8 mouse cellular contexts compared by ENCODE assay signal in the genomic region with DNA sequence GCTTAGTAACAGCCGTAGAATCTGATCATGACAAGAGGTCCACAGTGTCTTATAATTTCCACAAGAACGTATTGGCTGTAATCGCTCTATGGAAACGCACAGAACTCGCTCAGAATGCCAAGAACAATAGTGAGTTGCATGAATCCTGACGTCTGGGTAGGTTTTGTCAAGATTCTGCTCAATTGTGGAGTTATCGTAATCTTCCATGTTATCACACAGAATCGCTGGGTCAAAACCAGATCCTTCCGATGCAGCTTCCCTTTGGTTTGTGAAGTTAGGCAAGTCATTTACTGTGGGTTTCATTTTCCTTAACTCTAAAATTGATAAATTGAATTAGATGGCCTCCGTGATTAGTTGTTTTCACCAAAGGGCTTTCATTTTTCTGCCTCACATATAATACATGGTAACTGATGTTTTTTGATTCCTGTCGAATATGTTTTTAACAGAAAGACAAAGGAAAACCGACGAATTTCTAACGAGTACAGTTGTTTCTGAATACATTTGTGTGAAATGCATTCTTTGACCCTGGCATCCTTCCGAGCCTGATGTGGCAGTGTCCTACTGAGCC. TPM values are rescaled to one million over a fixed set of nuclear protein-coding genes. Genes with fewer than 3 reads are reported as not detected.
DNase-seq lines count a peak whose midpoint lies in the region; ATAC-seq and TF ChIP-seq lines count a peak whose summit lies in the region.

No protein-coding gene starts in this region.

- no peak for DNase-seq in lung, adult 2 months
- DNase-seq in lung, adult 18-20 months = no peak
- DNase-seq in cerebellum, postnatal 10 days = peak; percentile 2 to 26
- DNase-seq in stomach, postnatal 0 days (ENCODE audit: low spot score) = no peak
- DNase-seq in ovary, postnatal 14 days (ENCODE audit: low spot score) = no peak
- no peak for DNase-seq in testis, postnatal 14 days (ENCODE audit: low spot score)

- H3K36me3 ChIP-seq in heart, embryonic 16.5 days (ENCODE audit: control insufficient read depth, insufficient read depth) = no peaks in the 10 kb centered on the region
- no peaks in the 10 kb centered on the region for H3K36me3 ChIP-seq in liver, embryonic 15.5 days (replicated peaks)
- H3K36me3 ChIP-seq in stomach, postnatal 0 days (ENCODE audit: control insufficient read depth, insufficient read depth, low read length) = no peaks in the 10 kb centered on the region

- H3K27ac ChIP-seq in heart, embryonic 16.5 days (ENCODE audit: low read length) = peak overlapping the region; percentile 59; the same call in 1 of the 2 replicates
- peak overlapping the region; percentile 74 for H3K27ac ChIP-seq in liver, embryonic 15.5 days (replicated peaks)
- H3K27ac ChIP-seq in stomach, postnatal 0 days (replicated peaks) = no peak overlapping the region

- H3K9ac ChIP-seq in heart, embryonic 16.5 days (ENCODE audit: low read length) = peak overlapping the region; percentile 77
- H3K9ac ChIP-seq in liver, embryonic 15.5 days = peak overlapping the region; percentile 58
- peak overlapping the region; percentile 41 for H3K9ac ChIP-seq in stomach, postnatal 0 days (ENCODE audit: low read length)

- H3K9me3 ChIP-seq in heart, embryonic 16.5 days (replicated peaks; ENCODE audit: control insufficient read depth, low read length) = no peaks in the 10 kb centered on the region
- H3K9me3 ChIP-seq in liver, embryonic 15.5 days (replicated peaks) = no peaks in the 10 kb centered on the region
- H3K9me3 ChIP-seq in stomach, postnatal 0 days (ENCODE audit: control insufficient read depth, low read length) = no peaks in the 10 kb centered on the region

- no peak for TF ChIP-seq EP300 in stomach, postnatal 0 days (optimal IDR thresholded peaks at IDR 0.05)

- no peak for TF ChIP-seq CTCF in lung, adult 2 months (IDR thresholded peaks at IDR 0.05; ENCODE audit: insufficient read depth, low read length)
- TF ChIP-seq CTCF in stomach, postnatal 0 days (IDR thresholded peaks at IDR 0.05; ENCODE audit: low read depth) = no peak

- no peaks in the 10 kb centered on the region for H3K27me3 ChIP-seq in heart, embryonic 16.5 days (ENCODE audit: control insufficient read depth, insufficient read depth, low read length)
- no peaks in the 10 kb centered on the region for H3K27me3 ChIP-seq in liver, embryonic 15.5 days
- no peaks in the 10 kb centered on the region for H3K27me3 ChIP-seq in stomach, postnatal 0 days (ENCODE audit: control insufficient read depth, insufficient read depth, low read length)

- peak overlapping the region; percentile 73 for H3K4me2 ChIP-seq in heart, embryonic 16.5 days (ENCODE audit: low read depth, low read length)
- peak overlapping the region; percentile 67 for H3K4me2 ChIP-seq in liver, embryonic 15.5 days
- peak overlapping the region; percentile 53 for H3K4me2 ChIP-seq in stomach, postnatal 0 days (replicated peaks; ENCODE audit: low read depth)

- 36% methylated on average over 15 of the region's 15 CpGs for WGBS in lung, adult 2 months
- WGBS in heart, embryonic 16.5 days = 37% methylated on average over 15 of the region's 15 CpGs
- WGBS in liver, embryonic 15.5 days (ENCODE audit: insufficient replicate concordance) = 22% methylated on average over 15 of the region's 15 CpGs
- WGBS in stomach, postnatal 0 days = 43% methylated on average over 15 of the region's 15 CpGs

- TF ChIP-seq POLR2A in lung, adult 2 months (IDR thresholded peaks at IDR 0.05; ENCODE audit: borderline replicate concordance, extremely low read depth, low read depth, low read length) = no peak

- peak overlapping the region; percentile 75 for H3K4me3 ChIP-seq in lung, adult 2 months (replicated peaks; ENCODE audit: extremely low read depth, low read depth, low read length)
- peak overlapping the region; percentile 99 for H3K4me3 ChIP-seq in heart, embryonic 16.5 days (ENCODE audit: low read length)
- H3K4me3 ChIP-seq in liver, embryonic 15.5 days (replicated peaks) = peak overlapping the region; percentile 100
- peak overlapping the region; percentile 98 for H3K4me3 ChIP-seq in stomach, postnatal 0 days (ENCODE audit: low read depth, low read length)

- H3K4me1 ChIP-seq in lung, adult 2 months (ENCODE audit: control insufficient read depth, insufficient read depth, low read length) = peaks cover 3% of the 10 kb centered on the region; the same call in 1 of the 2 replicates
- H3K4me1 ChIP-seq in heart, embryonic 16.5 days (ENCODE audit: control insufficient read depth, insufficient read depth, low read length) = peaks cover 7% of the 10 kb centered on the region
- peaks cover 18% of the 10 kb centered on the region for H3K4me1 ChIP-seq in liver, embryonic 15.5 days (replicated peaks)
- no peaks in the 10 kb centered on the region for H3K4me1 ChIP-seq in stomach, postnatal 0 days (replicated peaks; ENCODE audit: control insufficient read depth, insufficient read depth)

- no peak for ATAC-seq in heart, embryonic 16.5 days (replicated peaks; ENCODE audit: extremely low read depth, insufficient read depth, low FRiP score)
- no peak for ATAC-seq in liver, embryonic 15.5 days (ENCODE audit: insufficient read depth)
- no peak for ATAC-seq in stomach, postnatal 0 days (ENCODE audit: low FRiP score, low TSS enrichment)

RNA-seq across cellular contexts. Expression of a gene that starts 0.5 kb away (rescaled TPM):
- 9.3 and 13.5 TPM in 2 replicates for polyA plus RNA-seq in lung, adult 2 months (2012; rRNA removed)
- polyA plus RNA-seq in heart, embryonic 16.5 days (2015; fragmentation: Nextera tagmentation; extraction: Ambion mirVana) = 17.8 and 18.0 TPM in 2 replicates
- polyA plus RNA-seq in liver, embryonic 15.5 days (2015; fragmentation: Nextera tagmentation; extraction: Ambion mirVana) = 10.9 and 12.0 TPM in 2 replicates
- 4.3 and 4.5 TPM in 2 replicates for polyA plus RNA-seq in stomach, postnatal 0 days (2015; fragmentation: Nextera tagmentation; extraction: Ambion mirVana)

RNA-seq across cellular contexts. Expression of a gene that starts 32.1 kb away (rescaled TPM):
- 24.5 and 29.0 TPM in 2 replicates for polyA plus RNA-seq in lung, adult 2 months (2012; rRNA removed)
- 3.1 and 3.8 TPM in 2 replicates for polyA plus RNA-seq in heart, embryonic 16.5 days (2015; fragmentation: Nextera tagmentation; extraction: Ambion mirVana)
- 1.8 and 2.0 TPM in 2 replicates for polyA plus RNA-seq in liver, embryonic 15.5 days (2015; fragmentation: Nextera tagmentation; extraction: Ambion mirVana)
- 1.6 and 1.9 TPM in 2 replicates for polyA plus RNA-seq in stomach, postnatal 0 days (2015; fragmentation: Nextera tagmentation; extraction: Ambion mirVana)

Comparison
In these comparisons a context has a peak if more than half of its experiments do, and no peak if none do; other contexts are left out.
1. DNase-seq: peak in cerebellum, postnatal 10 days (2 of 2); none in lung, adult 2 months (single experiment), lung, adult 18-20 months (0 of 2), stomach, postnatal 0 days (single experiment), ovary, postnatal 14 days (single experiment) and testis, postnatal 14 days (single experiment).
2. Peak in every context shown above with its lines, with median percentiles within 50 percentile points of each other: H3K4me3 ChIP-seq, H3K4me2 ChIP-seq and H3K9ac ChIP-seq.